Mouse (Mus musculus) mouse trophoblast stem cell (cell line): Measurements from ENCODE around the gene Bpifa6.
"Not testable (repeated sequence)": the region's sequence is repeated elsewhere in the genome, so short reads cannot be mapped to it uniquely, and the experiment has no call there.

Experiments
- in situ Hi-C, 2 experiments: fragments of 300-500 bp; cut with MseI, MboI; formaldehyde crosslinking; loops; 2 replicates in 1 of 2; 3 replicates in 1 of 2; pipeline ENCODE4 v1.15.1; 2025

Gene Bpifa6

DNA sequence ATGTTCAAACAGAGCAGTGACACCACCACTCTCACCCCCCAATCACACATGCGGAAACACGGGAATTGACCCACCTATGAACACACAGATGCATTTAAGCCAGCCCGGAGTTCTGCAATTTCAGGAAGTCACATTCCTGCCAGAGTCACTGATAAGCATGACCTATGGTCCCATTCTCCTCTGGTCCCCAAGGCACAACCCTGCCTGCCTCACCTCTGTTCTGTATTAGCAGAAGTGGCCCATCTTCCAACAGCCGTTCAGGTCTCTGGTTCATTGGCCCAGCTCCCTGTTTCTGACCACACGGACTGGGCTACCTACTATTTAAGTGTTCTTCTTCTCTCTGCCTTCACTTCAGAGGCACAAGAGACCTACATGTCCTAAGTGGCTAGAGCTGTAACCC, at the start of gene Bpifa6:
TSS of gene Bpifa6 (plus strand) at position 364 of the 400 bp plus-strand sequence.
- in situ Hi-C loops = no loop called here

DNA sequence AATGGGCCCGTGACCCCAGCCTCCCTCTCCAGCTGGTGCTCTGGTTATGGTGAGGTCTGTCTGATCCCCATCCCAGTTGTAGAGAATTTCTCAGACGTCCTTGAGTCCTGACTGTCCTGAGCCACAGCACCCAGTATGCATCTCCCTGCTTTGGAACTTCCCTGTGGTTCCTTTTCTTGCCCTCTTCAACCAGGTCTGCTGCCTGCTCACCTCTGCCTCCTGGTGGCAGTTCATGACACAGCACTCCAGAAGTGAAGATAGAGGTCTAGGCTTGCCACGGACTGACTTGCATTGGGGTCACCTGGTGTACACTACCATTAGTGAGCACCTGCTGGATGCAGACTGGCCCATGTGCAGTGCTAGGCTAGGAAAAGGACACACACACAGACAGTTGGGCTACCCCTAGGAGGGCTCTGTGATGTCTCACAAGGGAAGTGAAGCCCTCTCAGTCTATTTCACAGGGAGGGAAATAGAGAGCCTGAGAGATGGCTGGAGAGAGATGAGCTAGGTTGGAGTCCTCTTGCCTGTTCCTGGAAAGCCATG, 44.8 kb upstream of the Bpifa6 start:
- in situ Hi-C loops = no loop called here

- in situ Hi-C loops = no loop called here
Observed at GRCm38 (mm10) chr2:153931125-153931524, 43.6 kb upstream of the Bpifa6 start.

DNA sequence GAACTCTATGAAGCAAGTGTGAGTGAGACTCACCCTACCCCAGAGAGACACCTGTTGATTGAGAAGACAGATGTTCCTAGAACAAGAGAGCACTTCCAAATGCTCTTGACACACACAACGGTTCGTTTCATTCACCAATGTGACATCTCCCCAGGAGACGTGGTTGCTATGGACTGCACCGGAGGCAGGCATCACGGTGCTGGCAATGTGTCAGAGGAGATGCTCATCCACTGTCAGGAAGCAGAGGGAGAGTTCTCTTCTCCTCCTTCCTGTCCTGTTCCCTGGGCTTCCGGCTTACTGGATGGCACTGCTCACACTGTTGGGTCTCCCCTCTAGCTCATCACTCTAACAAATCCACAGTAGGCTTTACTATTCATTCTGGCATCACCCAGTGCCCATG, 41.4 kb upstream of the Bpifa6 start:
- in situ Hi-C loops = no loop called here

GRCm38 (mm10) chr2:153935348-153935747, 39.4 kb upstream of the Bpifa6 start:
- in situ Hi-C loops = no loop called here

- in situ Hi-C loops = no loop called here
Observed at GRCm38 (mm10) chr2:153937843-153938242, 36.9 kb upstream of the Bpifa6 start, which contains the start of gene Bpifb4. Gene Bpifb4 (plus strand): TSS chr2:153938212.

DNA sequence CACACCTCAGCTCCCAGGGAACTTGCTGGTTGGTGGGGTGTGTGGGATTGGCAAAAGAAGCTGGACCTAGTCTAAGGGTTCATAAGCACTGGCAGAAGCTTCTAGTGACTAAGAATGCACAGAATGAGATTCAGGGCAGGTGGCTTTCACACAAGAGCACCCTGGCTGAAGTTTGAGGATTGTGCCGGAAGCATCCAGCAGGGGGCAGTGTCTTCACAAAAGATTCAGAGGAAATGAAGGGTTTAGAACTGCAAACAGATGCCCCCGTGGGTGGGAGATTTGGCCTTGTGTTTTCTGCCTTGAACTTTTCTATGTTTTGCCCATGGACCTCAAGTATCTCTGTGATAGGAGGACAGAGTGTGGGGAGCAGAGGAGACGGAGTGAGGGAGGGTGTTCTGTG, 31.2 kb upstream of the Bpifa6 start:
- in situ Hi-C loops = no loop called here

DNA sequence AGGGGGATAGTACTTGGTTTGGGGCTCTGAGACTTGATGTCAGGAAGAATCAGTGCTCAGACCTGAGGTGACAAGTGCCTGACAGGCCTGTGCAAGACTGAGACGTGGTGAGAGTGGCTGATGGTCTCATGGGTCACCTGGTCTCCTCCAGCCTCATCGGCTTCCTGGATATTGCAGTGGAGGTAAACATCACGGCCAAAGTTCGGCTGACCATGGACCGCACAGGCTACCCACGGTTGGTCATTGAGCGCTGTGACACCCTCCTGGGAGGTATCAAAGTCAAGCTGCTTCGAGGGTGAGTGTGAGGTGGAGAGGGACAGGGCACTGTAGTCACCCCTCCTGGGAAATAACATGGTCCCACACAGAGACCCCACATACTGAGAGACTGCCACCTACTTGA, 30.2 kb upstream of the Bpifa6 start:
- in situ Hi-C loops = no loop called here

GRCm38 (mm10) chr2:153952897-153953296, 21.8 kb upstream of the Bpifa6 start:
- in situ Hi-C loops = no loop called here

GRCm38 (mm10) chr2:153953836-153954235, 20.9 kb upstream of the Bpifa6 start:
- in situ Hi-C loops = no loop called here

GRCm38 (mm10) chr2:153962821-153963331, 11.9 kb upstream of the Bpifa6 start:
- in situ Hi-C loops = no loop called here

- in situ Hi-C loops = no loop called here
Observed at GRCm38 (mm10) chr2:153963334-153963733, 11.4 kb upstream of the Bpifa6 start.

DNA sequence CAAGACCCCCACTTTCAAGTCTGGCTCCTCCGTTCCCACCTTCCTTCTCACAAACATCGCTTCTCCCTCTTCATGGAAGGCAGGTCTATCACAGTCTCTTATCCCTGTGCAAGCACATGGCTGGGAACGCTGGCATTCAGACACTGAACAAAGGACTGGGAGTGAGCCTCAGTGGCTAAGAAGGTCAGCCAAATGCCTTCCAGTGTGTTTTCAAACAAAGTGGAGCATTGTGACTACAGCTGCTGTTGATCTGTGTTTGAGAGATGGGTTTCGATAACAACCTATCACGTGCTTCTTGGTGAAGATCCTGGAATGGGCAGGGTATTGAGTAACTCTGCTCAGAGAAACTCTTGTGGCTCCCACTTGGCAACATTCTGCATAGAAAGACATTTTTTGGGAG, 4.5 kb upstream of the Bpifa6 start:
- in situ Hi-C loops = no loop called here

- in situ Hi-C loops = no loop called here
Observed at GRCm38 (mm10) chr2:153995770-153996169, 21.0 kb downstream of the Bpifa6 start.

DNA sequence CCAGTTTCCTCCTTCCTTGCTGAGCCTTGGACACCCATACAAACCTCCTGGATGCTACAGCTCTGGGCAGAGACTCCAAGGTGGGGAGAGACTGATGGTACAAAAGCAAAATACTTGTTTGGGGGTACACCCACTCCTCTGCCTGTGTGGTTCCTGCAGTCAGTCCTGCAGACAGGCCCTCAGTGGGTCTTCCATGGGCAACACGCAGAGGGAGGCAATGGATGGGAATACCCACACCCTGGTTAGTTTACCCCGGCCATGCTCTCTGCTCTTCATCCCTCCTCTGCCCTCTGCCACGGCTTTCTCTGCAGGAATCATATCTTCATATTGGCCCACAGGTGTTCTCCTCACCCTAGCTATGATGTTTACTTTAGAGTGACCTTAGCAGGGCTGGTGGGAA, 25.8 kb downstream of the Bpifa6 start:
- in situ Hi-C loops = no loop called here

DNA sequence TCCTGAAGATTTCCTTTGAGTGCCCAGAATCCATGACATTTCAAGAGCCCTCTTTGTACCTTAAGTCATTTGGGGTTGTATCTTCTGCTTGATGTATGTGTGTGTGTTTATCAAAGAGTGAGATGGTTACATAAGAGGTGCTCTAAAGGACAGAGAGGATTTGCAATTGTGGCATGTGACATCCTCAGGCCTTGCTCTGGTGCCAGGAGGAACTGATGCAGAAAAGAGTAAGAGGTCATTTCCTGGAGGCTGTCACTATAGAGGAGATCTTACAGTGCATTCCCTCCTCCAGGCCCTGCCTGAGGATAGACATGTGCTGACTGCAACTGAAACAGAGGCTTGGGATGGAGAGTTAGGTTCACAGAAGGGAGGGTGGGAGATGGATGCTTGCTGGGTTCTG, 26.3 kb downstream of the Bpifa6 start:
- in situ Hi-C loops = no loop called here

DNA sequence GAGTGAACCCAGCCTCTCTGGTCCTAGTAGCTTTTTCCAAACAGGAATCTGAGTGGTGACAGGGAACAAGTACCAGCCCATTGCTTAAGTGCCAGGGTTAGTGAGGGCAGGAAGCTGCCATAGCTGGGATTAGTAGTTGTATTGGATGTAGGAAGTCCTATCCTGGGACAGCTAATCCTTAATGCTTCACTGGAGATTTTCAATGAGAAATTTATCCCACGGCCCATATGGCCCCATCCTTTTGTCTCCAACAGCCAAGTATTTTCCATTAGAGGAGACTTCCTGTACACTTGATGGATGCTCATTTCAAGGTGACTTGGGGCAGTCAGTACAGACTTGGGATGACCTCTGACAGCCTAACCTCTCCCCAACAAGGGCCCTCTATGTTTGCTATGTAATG, 29.7 kb downstream of the Bpifa6 start:
- in situ Hi-C loops = no loop called here

GRCm38 (mm10) chr2:154005094-154005493, 30.3 kb downstream of the Bpifa6 start:
- in situ Hi-C loops = no loop called here

GRCm38 (mm10) chr2:154005734-154006133, 31.0 kb downstream of the Bpifa6 start:
- in situ Hi-C loops = no loop called here

GRCm38 (mm10) chr2:154006331-154006730, 31.6 kb downstream of the Bpifa6 start:
- in situ Hi-C loops = no loop called here

DNA sequence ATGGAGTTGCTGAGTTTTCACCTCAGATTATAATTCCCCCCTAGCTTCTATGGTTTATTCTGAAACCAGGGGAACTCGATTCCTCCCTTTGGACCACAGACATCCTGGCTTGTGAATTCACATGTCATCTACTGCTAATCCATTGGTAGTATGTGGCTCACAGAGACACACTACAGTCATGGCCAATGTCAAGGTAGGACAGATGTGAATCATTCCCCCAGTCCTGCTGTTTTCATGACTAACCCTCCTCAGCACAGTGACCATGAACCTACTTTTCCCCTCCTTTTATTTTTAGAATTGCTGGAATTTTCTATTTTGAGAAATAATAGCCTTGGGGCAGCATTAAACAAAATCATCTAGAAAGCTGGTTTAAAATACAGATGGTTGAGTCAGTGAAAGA, 32.6 kb downstream of the Bpifa6 start:
- in situ Hi-C loops = no loop called here

DNA sequence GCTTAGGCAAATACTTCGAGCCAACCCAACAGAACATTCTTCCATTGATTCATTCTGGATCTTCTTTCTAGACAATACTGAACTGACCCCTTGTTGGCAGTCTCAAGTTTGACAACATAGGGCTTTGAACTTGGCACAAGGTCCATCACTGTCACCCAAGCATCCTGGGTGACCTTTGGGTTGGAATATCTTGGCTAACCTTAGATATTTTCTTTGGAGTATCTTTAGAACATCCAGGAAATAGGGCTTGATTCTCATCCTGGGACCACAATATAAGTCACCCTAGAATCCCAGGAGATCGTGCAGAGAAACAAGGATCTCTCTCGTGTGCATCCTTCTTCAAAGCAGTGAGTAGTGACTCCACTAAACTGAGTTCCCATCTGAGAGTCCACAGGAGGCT, 33.2 kb downstream of the Bpifa6 start, which contains the start of gene Bpifa2:
TSS of gene Bpifa2 (plus strand) at position 301 of the 400 bp plus-strand sequence.
- in situ Hi-C loops = no loop called here

GRCm38 (mm10) chr2:154017990-154018389, 43.2 kb downstream of the Bpifa6 start:
- in situ Hi-C loops = no loop called here

- in situ Hi-C loops = not testable (repeated sequence)
Observed at GRCm38 (mm10) chr2:154024676-154025075, 49.9 kb downstream of the Bpifa6 start.
